Mouse (Mus musculus) splenic B cell, adult 2 months (primary cell): ENCODE results near the gene Aqp11.

Experiments used
- DNase-seq: peaks from one replicate; pipeline ENCODE4 v3.0.0-alpha.2; 2011; ENCODE audit warnings: low read depth, low spot score
- H3K27me3 ChIP-seq: 2 replicates; pipeline ENCODE4 v1.6.1; 2012; ENCODE audit warnings: mild to moderate bottlenecking, low read length, moderate library complexity, mixed read lengths; ENCODE audit not compliant: control insufficient read depth, poor library complexity, insufficient read depth, severe bottlenecking
- H3K36me3 ChIP-seq: 2 replicates; pipeline ENCODE4 v1.6.1; 2012; ENCODE audit warnings: mild to moderate bottlenecking, low read length, moderate library complexity, mixed read lengths; ENCODE audit not compliant: control insufficient read depth, poor library complexity, insufficient read depth, severe bottlenecking

Gene Aqp11

GRCm38 (mm10) chr7:97764591-97764990, 26.5 kb upstream of the Aqp11 start:
- no peak for DNase-seq
- Histone ChIP-seq H3K36me3 (no peaks in the 10 kb centered on the region), H3K27me3 (no peaks in the 10 kb centered on the region)

GRCm38 (mm10) chr7:97756967-97757881, 19.1 kb upstream of the Aqp11 start:
- Histone ChIP-seq H3K27me3 (no peaks in the 10 kb centered on the region), H3K36me3 (no peaks in the 10 kb centered on the region)
- DNase-seq = no peak

- Histone ChIP-seq H3K27me3 (no peaks in the 10 kb centered on the region), H3K36me3 (no peaks in the 10 kb centered on the region)
- peak; percentile 65 for DNase-seq
These were observed 11.4 kb upstream of the Aqp11 start for GRCm38 (mm10) chr7:97749207-97750190.

DNA sequence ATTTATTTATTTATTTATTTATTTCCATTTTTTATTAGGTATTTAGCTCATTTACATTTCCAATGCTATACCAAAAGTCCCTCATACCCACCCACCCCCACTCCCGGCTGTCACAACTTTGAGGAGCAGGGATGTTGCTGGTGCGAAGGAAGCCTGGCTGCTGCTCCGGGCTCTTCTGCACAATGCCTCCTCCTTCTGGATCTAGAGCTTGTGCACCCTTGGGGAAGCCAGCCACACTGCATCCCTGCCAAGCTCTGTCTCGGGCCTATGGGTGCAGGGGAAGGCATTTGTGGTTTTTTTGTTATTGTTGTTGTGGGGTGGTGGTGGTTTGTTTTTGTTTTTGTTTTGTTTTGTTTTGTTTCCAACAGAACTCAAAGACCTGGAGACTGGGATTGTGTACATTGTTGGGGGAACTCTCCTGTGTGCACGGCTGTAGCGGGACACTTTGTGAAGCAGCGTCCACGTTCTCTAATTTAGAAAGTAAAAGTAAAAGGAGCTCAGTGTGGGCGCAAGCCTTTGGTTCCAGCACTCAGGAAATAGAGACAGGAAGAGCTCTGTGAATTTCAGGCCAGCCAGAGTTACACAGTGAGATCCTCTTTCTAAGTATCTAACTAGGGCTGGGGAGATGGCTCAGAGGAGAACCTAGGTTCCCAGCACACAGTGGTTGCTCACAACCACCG, 10.6 kb upstream of the Aqp11 start:
- H3K36me3 ChIP-seq = no peaks in the 10 kb centered on the region
- DNase-seq = peak; percentile 59

DNA sequence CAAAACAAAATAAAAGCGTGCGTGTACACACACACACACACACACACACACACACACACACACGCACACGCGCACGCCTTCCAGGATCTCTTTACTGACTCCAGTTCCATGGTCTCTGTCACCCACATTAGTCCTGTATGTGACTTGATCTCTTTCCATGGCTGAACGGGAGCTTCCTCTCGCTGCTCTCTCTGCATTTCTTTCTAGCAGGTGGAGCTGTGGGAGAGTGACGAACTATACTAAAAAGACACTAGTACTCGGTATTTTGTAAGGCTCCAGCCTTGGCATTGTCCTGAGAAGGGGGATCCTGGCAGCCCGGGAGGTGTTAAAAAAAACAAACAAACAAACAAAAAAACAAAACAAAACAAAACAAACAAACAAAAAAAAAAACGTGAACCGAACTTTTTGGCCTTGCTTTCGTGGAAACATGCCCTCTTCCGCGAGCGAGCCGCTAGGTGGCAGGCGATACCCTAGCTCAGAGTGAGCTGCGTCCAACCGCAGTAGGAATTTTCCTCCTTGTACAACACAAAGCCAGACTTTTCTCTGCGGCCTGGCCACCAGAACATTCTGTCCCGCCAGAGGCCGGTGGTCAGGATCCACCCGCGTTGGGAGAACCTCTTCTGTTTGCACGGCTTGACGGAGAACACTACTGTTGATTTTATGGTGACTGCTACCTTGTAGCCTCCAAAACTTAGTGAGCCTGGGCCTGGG, 9.9 kb upstream of the Aqp11 start:
- Histone ChIP-seq H3K27me3 (no peaks in the 10 kb centered on the region), H3K36me3 (no peaks in the 10 kb centered on the region)
- peak; percentile 74 for DNase-seq

More for the DNA sequence above, 10.6 kb upstream of the Aqp11 start:
- H3K27me3 ChIP-seq = no peaks in the 10 kb centered on the region

- DNase-seq = no peak
- no peaks in the 10 kb centered on the region for H3K27me3 ChIP-seq
- no peaks in the 10 kb centered on the region for H3K36me3 ChIP-seq
These were observed 9.2 kb upstream of the Aqp11 start for GRCm38 (mm10) chr7:97747176-97747707.

GRCm38 (mm10) chr7:97745299-97745698, 7.2 kb upstream of the Aqp11 start:
- Histone ChIP-seq H3K36me3 (no peaks in the 10 kb centered on the region), H3K27me3 (no peaks in the 10 kb centered on the region)
- DNase-seq = peak; percentile 85

DNA sequence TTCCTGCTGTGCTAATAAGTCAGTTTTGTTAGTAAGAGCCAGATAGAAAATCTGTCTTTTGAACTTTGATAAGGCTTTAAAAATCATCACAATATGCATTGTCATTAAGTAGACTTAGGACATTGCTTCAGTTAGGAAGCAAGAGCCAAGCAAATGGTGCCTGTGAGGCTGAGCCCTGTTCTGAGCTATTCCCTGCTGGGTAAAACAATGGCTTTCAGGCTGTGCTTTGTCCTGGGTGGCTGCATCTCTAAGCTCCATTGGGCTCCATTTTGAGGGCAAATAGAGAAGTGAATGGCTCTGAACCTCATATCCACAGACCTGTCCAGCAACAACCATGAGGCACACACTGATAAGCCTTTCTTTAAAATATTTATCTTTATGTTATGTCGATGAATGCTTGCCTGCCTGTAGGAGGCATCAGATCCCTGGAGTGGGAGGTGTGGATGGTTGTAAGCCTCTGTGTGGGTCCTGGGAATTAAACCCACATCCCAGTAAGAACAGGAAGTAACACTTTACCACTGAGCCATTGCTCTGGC, 3.7 kb upstream of the Aqp11 start:
- Histone ChIP-seq H3K36me3 (no peaks in the 10 kb centered on the region), H3K27me3 (no peaks in the 10 kb centered on the region)
- no peak for DNase-seq

- H3K36me3 ChIP-seq = no peaks in the 10 kb centered on the region
- H3K27me3 ChIP-seq = no peaks in the 10 kb centered on the region
- DNase-seq = no peak
These were observed 2.9 kb upstream of the Aqp11 start for GRCm38 (mm10) chr7:97740948-97741347.

DNA sequence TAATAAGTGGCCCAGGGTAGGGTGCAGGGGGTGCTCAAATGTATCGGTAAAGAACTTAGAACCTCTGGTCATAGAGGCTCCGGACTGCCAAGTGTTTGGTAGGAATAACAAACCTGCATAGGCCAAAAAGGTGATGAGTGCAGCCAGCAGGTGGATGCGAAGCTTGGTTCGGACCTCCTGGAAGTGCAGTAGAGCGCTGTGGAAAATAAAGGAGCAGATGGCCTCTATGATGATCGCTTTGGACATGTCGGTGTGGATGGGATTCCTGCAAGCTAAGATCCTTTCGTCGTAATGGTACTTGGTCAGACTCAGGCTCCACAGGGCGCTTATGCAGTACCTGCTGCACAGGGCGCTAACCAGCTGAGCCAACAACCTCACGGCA, 842 bp downstream of the Aqp11 start:
- Histone ChIP-seq H3K27me3 (no peaks in the 10 kb centered on the region), H3K36me3 (no peaks in the 10 kb centered on the region)
- no peak for DNase-seq

DNA sequence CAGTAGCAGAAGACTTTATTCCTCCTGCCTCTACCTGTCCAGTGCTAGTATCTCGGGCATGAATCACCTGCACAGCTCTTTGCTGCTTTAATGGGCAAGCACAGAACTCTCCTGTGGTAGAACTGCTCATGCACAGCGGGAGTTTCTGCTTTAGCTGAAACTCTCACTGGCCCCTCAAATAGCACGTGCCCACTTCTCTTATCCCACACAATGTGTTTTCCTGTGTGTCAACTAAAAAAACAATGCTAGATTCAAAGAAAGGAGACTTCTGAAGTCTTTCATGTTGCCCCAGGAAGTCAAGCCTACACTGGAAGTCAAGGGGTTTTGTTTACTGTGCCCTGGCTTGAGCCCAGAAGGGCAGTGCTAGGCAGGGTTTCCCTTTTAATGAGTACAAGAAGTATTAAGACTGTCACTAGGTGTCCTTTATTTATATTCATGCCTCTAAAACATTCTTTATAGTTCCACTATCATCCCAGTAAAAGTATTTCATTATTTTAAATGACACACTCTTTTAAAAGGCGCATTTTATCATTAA, 2.1 kb downstream of the Aqp11 start:
- H3K36me3 ChIP-seq = no peaks in the 10 kb centered on the region
- no peaks in the 10 kb centered on the region for H3K27me3 ChIP-seq
- DNase-seq = no peak

GRCm38 (mm10) chr7:97735021-97735420, 3.1 kb downstream of the Aqp11 start:
- H3K36me3 ChIP-seq = no peaks in the 10 kb centered on the region
- no peaks in the 10 kb centered on the region for H3K27me3 ChIP-seq
- no peak for DNase-seq

DNA sequence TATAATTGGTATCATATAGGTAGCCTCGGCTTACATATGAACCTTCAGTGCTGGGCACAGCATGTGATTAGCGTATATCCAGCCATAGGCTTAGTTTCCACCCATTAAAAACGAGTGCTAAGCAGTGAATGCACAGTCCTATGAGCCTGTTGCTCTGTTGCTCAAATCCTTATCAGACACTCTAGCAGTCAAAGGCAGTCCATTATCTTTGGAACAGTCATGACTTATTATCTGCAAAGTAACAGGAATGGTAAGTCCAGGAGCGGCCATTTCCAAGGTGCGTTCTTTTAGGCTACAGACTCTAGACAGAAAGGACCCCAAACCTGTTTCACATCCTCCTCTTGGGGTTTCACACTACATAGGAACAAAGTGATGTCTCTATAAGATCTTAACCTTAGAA, 4.5 kb downstream of the Aqp11 start:
- Histone ChIP-seq H3K27me3 (no peaks in the 10 kb centered on the region), H3K36me3 (no peaks in the 10 kb centered on the region)
- DNase-seq = no peak
